Mouse (Mus musculus) limb, embryonic 14.5 days (tissue): ENCODE measurements at regions not wholly inside any gene's neighbourhood (a gene's known extent, or its start where the extent isn't known, plus 50 kb on each side); places are given as distances from the start of the nearest gene placed in this dataset.

Source experiments
- ATAC-seq: fragments of 200-750 bp; cut with Nextera tagmentation; 2 replicates; pipeline ENCODE4 v1.8.0; 2017; ENCODE audit warnings: low read depth, moderate number of reproducible peaks, moderate TSS enrichment; ENCODE audit not compliant: low FRiP score
- DNase-seq: peaks from one replicate; pipeline ENCODE4 v3.0.0-alpha.2; 2015; ENCODE audit warnings: low spot score
- H3K27ac ChIP-seq: fragments of 300-500 bp; sonication (generic); replicated peaks from 2 replicates; pipeline ENCODE4 v1.5.1; 2014; ENCODE audit warnings: low read depth, mild to moderate bottlenecking, low read length, moderate library complexity, mixed read lengths
- H3K27me3 ChIP-seq: fragments of 300-500 bp; sonication (generic); 2 replicates; pipeline ENCODE4 v1.6.1; 2014; ENCODE audit warnings: low read length, mixed read lengths; ENCODE audit not compliant: control insufficient read depth, insufficient read depth
- H3K36me3 ChIP-seq: fragments of 300-500 bp; sonication (generic); 2 replicates; pipeline ENCODE4 v1.6.1; 2014; ENCODE audit warnings: mild to moderate bottlenecking, low read length, moderate library complexity, mixed read lengths; ENCODE audit not compliant: control insufficient read depth, insufficient read depth
- H3K4me1 ChIP-seq: fragments of 300-500 bp; sonication (generic); 2 replicates; pipeline ENCODE4 v1.6.1; 2014; ENCODE audit warnings: antibody characterized with exemption, low read length, mixed read lengths; ENCODE audit not compliant: control insufficient read depth, insufficient read depth
- H3K4me2 ChIP-seq: fragments of 300-500 bp; sonication (generic); replicated peaks from 2 replicates; pipeline ENCODE4 v1.6.1; 2014; ENCODE audit warnings: low read depth, mild to moderate bottlenecking, low read length, moderate library complexity; ENCODE audit not compliant: severe bottlenecking
- H3K4me3 ChIP-seq: fragments of 300-500 bp; sonication (generic); replicated peaks from 2 replicates; pipeline ENCODE4 v1.5.1; 2014; ENCODE audit warnings: low read length
- H3K9ac ChIP-seq: fragments of 300-500 bp; sonication (generic); 2 replicates; pipeline ENCODE4 v1.6.1; 2014; ENCODE audit warnings: mild to moderate bottlenecking, low read depth, low read length, moderate library complexity; ENCODE audit not compliant: severe bottlenecking
- H3K9me3 ChIP-seq: fragments of 300-500 bp; sonication (generic); 2 replicates; pipeline ENCODE4 v1.6.1; 2016; ENCODE audit warnings: low read length; ENCODE audit not compliant: control insufficient read depth
- POLR2A ChIP-seq: fragments of 200-500 bp; IDR thresholded peaks from 2 replicates; pipeline ENCODE4 v1.8.0; 2012; ENCODE audit warnings: inconsistent platforms, mild to moderate bottlenecking, moderate library complexity, borderline replicate concordance; ENCODE audit not compliant: insufficient read depth, insufficient read length; ENCODE audit errors: extremely low read depth
- WGBS: fragments of 180-500 bp; shearing (Covaris S2); extraction: QIAGEN DNeasy Blood & Tissue Kit; methylation state at CpG from one replicate; pipeline ENCODE4 v1.1.7; 2014; 5-methylcytosine and 5-hydroxymethylcytosine counted together

DNA sequence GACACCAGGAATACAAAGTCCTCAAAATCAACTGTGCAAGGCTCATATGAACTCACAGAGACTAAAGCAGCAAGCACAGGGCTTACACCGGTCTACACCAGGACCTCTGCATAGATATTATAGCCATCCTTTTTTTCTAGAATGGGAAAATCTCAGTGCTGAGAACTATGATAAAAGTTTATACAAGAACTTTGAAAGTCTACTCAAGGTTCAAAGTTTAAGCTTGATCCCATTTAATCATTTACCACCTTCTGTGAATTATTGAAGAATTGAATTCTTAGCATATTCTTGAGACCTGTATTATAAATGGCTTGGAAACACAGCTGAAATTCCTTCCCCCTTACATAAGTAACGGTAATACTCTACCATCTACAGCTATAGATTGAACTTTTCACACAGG is 902.1 kb upstream of the B3galt2 start:
- Histone ChIP-seq H3K27ac (no peak overlapping the region), H3K4me1 (no peaks in the 10 kb centered on the region), H3K9ac (no peak overlapping the region), H3K9me3 (no peaks in the 10 kb centered on the region), H3K4me2 (no peak overlapping the region), H3K36me3 (no peaks in the 10 kb centered on the region), H3K4me3 (no peak overlapping the region), H3K27me3 (no peaks in the 10 kb centered on the region)
- no peak for ATAC-seq
- no peak for TF ChIP-seq POLR2A
- 86% methylated on average over 2 of the region's 2 CpGs for WGBS
- no peak for DNase-seq

DNA sequence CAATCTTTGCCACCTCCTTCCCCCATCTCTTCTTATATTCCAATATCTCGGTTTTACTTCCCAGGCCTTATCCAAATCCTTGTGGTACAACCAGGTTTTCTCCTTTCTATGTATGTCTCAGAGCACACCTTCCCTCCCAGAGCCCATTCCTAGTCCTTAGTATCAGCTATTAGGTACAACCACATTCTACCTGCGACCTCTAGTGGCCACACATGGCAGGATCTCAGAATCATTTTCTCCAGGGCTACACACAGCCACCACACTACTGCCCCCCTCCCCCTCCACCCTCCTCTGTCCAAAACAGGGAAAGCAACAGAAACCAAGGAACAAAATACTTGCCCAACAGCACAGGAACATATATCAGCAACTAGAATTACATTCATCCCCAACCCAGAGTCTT is 898.2 kb upstream of the B3galt2 start:
- WGBS: 2% methylated on average over 2 of the region's 2 CpGs
- no peaks in the 10 kb centered on the region for H3K4me1 ChIP-seq
- H3K9me3 ChIP-seq: no peaks in the 10 kb centered on the region
- ATAC-seq (peak; percentile 71; the same call in 1 of the 2 replicates), DNase-seq (peak; percentile 58)
- no peak overlapping the region for H3K4me2 ChIP-seq
- no peak overlapping the region for H3K27ac ChIP-seq
- no peak overlapping the region for H3K4me3 ChIP-seq
- no peaks in the 10 kb centered on the region for H3K27me3 ChIP-seq
- no peak overlapping the region for H3K9ac ChIP-seq
- no peaks in the 10 kb centered on the region for H3K36me3 ChIP-seq
- no peak for TF ChIP-seq POLR2A

DNA sequence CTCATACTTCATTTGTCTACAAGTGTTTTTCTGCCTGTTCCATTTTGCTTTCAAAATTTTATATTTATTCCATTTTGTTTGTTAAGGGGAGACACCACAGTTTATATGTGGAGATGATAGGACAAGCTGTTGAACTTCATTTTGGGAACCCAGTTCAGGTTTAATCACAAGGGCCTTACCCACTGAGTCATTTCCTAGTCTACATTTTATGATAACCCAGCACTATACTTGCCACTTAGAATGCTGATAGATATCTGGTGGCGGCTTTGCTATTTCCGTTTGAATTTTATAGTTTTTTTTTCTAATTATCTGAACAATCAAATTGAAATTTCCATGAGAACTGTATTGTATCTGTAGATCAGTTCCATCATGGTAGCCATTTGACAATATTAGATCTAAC is 869.5 kb upstream of the B3galt2 start:
- H3K4me1 ChIP-seq: no peaks in the 10 kb centered on the region
- H3K9ac ChIP-seq: no peak overlapping the region
- ATAC-seq (no peak), DNase-seq (no peak)
- no peak for TF ChIP-seq POLR2A
- H3K9me3 ChIP-seq: no peaks in the 10 kb centered on the region
- no peak overlapping the region for H3K4me2 ChIP-seq
- H3K4me3 ChIP-seq: no peak overlapping the region
- no peaks in the 10 kb centered on the region for H3K27me3 ChIP-seq
- H3K27ac ChIP-seq: no peak overlapping the region
- 91% methylated on average over 2 of the region's 2 CpGs for WGBS
- H3K36me3 ChIP-seq: no peaks in the 10 kb centered on the region
